Mouse (Mus musculus) skeletal muscle tissue, adult 2 months (tissue): ENCODE results near the gene Matn4.

Experiments
- DNase-seq: peaks from one replicate; pipeline ENCODE4 v3.0.0-alpha.2; 2012; ENCODE audit warnings: low read depth, low spot score

Gene Matn4

GRCm38 (mm10) chr2:164436215-164436913 is 31.4 kb upstream of the Matn4 start:
- no peak for DNase-seq

GRCm38 (mm10) chr2:164435216-164436090 is 30.5 kb upstream of the Matn4 start:
- DNase-seq, result no peak

- DNase-seq, result no peak
These were observed 29.7 kb upstream of the Matn4 start for GRCm38 (mm10) chr2:164434681-164435080.

- DNase-seq, result no peak
These were observed 28.4 kb upstream of the Matn4 start for GRCm38 (mm10) chr2:164433278-164433895.

- DNase-seq, result peak; percentile 70
These were observed 27.7 kb upstream of the Matn4 start for GRCm38 (mm10) chr2:164432541-164433191.

- DNase-seq, result no peak
These were observed 26.9 kb upstream of the Matn4 start for GRCm38 (mm10) chr2:164431676-164432465.

- DNase-seq, result no peak
These were observed 25.7 kb upstream of the Matn4 start for GRCm38 (mm10) chr2:164430697-164431096.

GRCm38 (mm10) chr2:164429881-164430615 is 25.1 kb upstream of the Matn4 start:
- DNase-seq, result no peak

- no peak for DNase-seq
These were observed 23.5 kb upstream of the Matn4 start for GRCm38 (mm10) chr2:164428451-164428850.

- DNase-seq, result no peak
These were observed 22.0 kb upstream of the Matn4 start for GRCm38 (mm10) chr2:164426952-164427351.

GRCm38 (mm10) chr2:164426121-164426520 is 21.2 kb upstream of the Matn4 start:
- no peak for DNase-seq

- DNase-seq, result no peak
These were observed 20.4 kb upstream of the Matn4 start for GRCm38 (mm10) chr2:164425401-164425800.

- DNase-seq, result no peak
These were observed 19.4 kb upstream of the Matn4 start for GRCm38 (mm10) chr2:164424406-164424805.

- no peak for DNase-seq
These were observed 18.5 kb upstream of the Matn4 start for GRCm38 (mm10) chr2:164423464-164423863.

- DNase-seq, result no peak
These were observed 17.9 kb upstream of the Matn4 start for GRCm38 (mm10) chr2:164422675-164423393.

GRCm38 (mm10) chr2:164421979-164422378 is 17.0 kb upstream of the Matn4 start:
- no peak for DNase-seq

GRCm38 (mm10) chr2:164421306-164421705 is 16.3 kb upstream of the Matn4 start:
- no peak for DNase-seq

- DNase-seq, result no peak
These were observed 14.5 kb upstream of the Matn4 start for GRCm38 (mm10) chr2:164419489-164419888.

- DNase-seq, result no peak
These were observed 13.4 kb upstream of the Matn4 start for GRCm38 (mm10) chr2:164418308-164418875.
